Mouse (Mus musculus): ENCODE data around the gene Trim69. TPM values are rescaled to one million over a fixed set of nuclear protein-coding genes. Genes with fewer than 3 reads are reported as not detected.

Gene Trim69
- polyA plus RNA-seq, 1 experiment from 2014 or later, result not detected

DNA sequence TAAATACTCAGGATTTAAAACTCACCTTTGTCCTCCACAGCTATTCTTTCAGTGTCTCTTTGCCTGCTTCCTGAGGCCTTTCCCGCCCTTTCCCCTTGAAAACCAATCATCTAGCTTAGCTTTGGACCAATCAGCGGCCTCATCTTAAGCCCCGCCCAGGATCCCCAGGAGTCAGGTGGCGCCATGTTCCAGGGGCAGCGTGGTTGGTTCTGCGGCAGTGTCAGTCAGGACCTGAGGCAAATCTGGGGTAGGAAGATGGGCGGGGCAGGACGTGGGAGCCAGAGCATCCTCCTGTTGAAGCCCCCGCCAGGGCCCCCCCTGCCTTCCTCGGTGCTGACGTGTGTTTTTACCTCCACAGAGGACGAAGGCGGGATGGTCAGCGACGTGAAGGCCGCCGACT, 25.6 kb downstream of the Trim69 start, which contains the start of the genes Patl2 and Terb2:
TSS of gene Patl2 (minus strand) at position 84 of the 400 bp plus-strand sequence.
TSS of gene Terb2 (plus strand) at position 167 of the 400 bp plus-strand sequence.
- 87% methylated on average over 17 of the region's 17 CpGs for WGBS

GRCm38 (mm10) chr2:122186751-122187150, 26.3 kb downstream of the Trim69 start:
- no peak overlapping the region for H3K27ac ChIP-seq
- no peaks in the 10 kb centered on the region for H3K9me3 ChIP-seq (replicated peaks; ENCODE audit: low read length)
- H3K36me3 ChIP-seq (ENCODE audit: insufficient read depth, low read length), result no peaks in the 10 kb centered on the region
- H3K27me3 ChIP-seq (ENCODE audit: insufficient read depth, low read length), result no peaks in the 10 kb centered on the region
- no peaks in the 10 kb centered on the region for H3K4me1 ChIP-seq (replicated peaks; ENCODE audit: insufficient read depth, low read length)
- TF ChIP-seq CTCF (IDR thresholded peaks at IDR 0.05; ENCODE audit: low read depth), result no peak
- H3K9ac ChIP-seq (ENCODE audit: low read depth, low read length), result no peak overlapping the region
- DNase-seq (ENCODE audit: low spot score) (no peak), ATAC-seq (replicated peaks; ENCODE audit: low FRiP score, low read depth) (no peak)
- no peak overlapping the region for H3K4me3 ChIP-seq (replicated peaks; ENCODE audit: low read depth, low read length)
- no peak overlapping the region for H3K4me2 ChIP-seq (ENCODE audit: low read length)
- 86% methylated on average over 3 of the region's 3 CpGs for WGBS

More for the DNA sequence above, 25.6 kb downstream of the Trim69 start, which contains the start of the genes Patl2 and Terb2:
- Histone ChIP-seq H3K9ac (ENCODE audit: low read depth, low read length) (no peak within 1 kb of the TSS), H3K4me1 (replicated peaks; ENCODE audit: insufficient read depth, low read length) (no peaks in the 10 kb centered on the region), H3K4me3 (replicated peaks; ENCODE audit: low read depth, low read length) (no peak within 1 kb of the TSS), H3K9me3 (replicated peaks; ENCODE audit: low read length) (no peaks in the 10 kb centered on the region), H3K36me3 (ENCODE audit: insufficient read depth, low read length) (no peaks in the 10 kb centered on the region), H3K27me3 (ENCODE audit: insufficient read depth, low read length) (no peaks in the 10 kb centered on the region), H3K27ac (no peak within 1 kb of the TSS), H3K4me2 (ENCODE audit: low read length) (no peak within 1 kb of the TSS)
- ATAC-seq (replicated peaks; ENCODE audit: low FRiP score, low read depth) (no peak), DNase-seq (ENCODE audit: low spot score) (no peak)
- TF ChIP-seq CTCF (IDR thresholded peaks at IDR 0.05; ENCODE audit: low read depth), result no peak

DNA sequence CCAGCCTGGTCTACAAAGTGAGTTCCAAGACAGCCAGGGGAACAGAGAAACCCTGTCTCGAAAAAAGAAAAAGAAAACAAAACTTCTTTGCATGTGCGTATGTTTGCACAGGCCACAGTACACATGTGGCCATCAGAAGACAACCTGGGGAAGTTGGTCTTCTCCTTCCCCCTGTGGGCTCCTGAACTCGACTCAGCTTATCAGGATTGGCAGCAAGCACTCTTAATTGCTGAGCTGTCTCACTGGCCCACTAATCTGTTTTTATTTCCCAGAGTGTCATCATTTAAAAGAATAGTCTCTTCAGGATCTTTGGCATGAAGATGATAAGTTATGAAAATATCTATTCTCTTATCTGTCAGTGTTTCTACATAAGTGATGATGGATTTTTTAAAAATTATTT, 31.3 kb downstream of the Trim69 start:
- Histone ChIP-seq H3K36me3 (ENCODE audit: insufficient read depth, low read length) (no peaks in the 10 kb centered on the region), H3K9me3 (replicated peaks; ENCODE audit: low read length) (no peaks in the 10 kb centered on the region), H3K9ac (ENCODE audit: low read depth, low read length) (no peak overlapping the region), H3K4me3 (replicated peaks; ENCODE audit: low read depth, low read length) (no peak overlapping the region), H3K4me1 (replicated peaks; ENCODE audit: insufficient read depth, low read length) (no peaks in the 10 kb centered on the region), H3K4me2 (ENCODE audit: low read length) (no peak overlapping the region), H3K27ac (no peak overlapping the region), H3K27me3 (ENCODE audit: insufficient read depth, low read length) (no peaks in the 10 kb centered on the region)
- no peak for TF ChIP-seq CTCF (IDR thresholded peaks at IDR 0.05; ENCODE audit: low read depth)
- no peak for ATAC-seq (replicated peaks; ENCODE audit: low FRiP score, low read depth)
- 72% methylated on average over 3 of the region's 3 CpGs for WGBS
- DNase-seq (ENCODE audit: low spot score), result no peak

GRCm38 (mm10) chr2:122194509-122194929, 34.0 kb downstream of the Trim69 start:
- H3K27me3 ChIP-seq (ENCODE audit: insufficient read depth, low read length), result no peaks in the 10 kb centered on the region
- H3K9me3 ChIP-seq (replicated peaks; ENCODE audit: low read length), result no peaks in the 10 kb centered on the region
- H3K4me2 ChIP-seq (ENCODE audit: low read length), result no peak overlapping the region
- DNase-seq (ENCODE audit: low spot score), result peak; percentile 87
- H3K27ac ChIP-seq, result no peak overlapping the region
- no peak for ATAC-seq (replicated peaks; ENCODE audit: low FRiP score, low read depth)
- peak; percentile 80 for TF ChIP-seq CTCF (IDR thresholded peaks at IDR 0.05; ENCODE audit: low read depth)
- 55% methylated on average over 1 of the region's 1 CpGs for WGBS
- H3K9ac ChIP-seq (ENCODE audit: low read depth, low read length), result no peak overlapping the region
- H3K4me1 ChIP-seq (replicated peaks; ENCODE audit: insufficient read depth, low read length), result no peaks in the 10 kb centered on the region
- no peak overlapping the region for H3K4me3 ChIP-seq (replicated peaks; ENCODE audit: low read depth, low read length)
- H3K36me3 ChIP-seq (ENCODE audit: insufficient read depth, low read length), result no peaks in the 10 kb centered on the region

- no peak for TF ChIP-seq CTCF (IDR thresholded peaks at IDR 0.05; ENCODE audit: low read depth)
These were observed 41.0 kb downstream of the Trim69 start for GRCm38 (mm10) chr2:122201501-122201900.

GRCm38 (mm10) chr2:122206440-122207107, 46.1 kb downstream of the Trim69 start:
- H3K27ac ChIP-seq, result no peak overlapping the region
- H3K36me3 ChIP-seq (ENCODE audit: insufficient read depth, low read length), result no peaks in the 10 kb centered on the region
- DNase-seq (ENCODE audit: low spot score) (no peak), ATAC-seq (replicated peaks; ENCODE audit: low FRiP score, low read depth) (no peak)
- H3K9ac ChIP-seq (ENCODE audit: low read depth, low read length), result no peak overlapping the region
- H3K27me3 ChIP-seq (ENCODE audit: insufficient read depth, low read length), result no peaks in the 10 kb centered on the region
- TF ChIP-seq CTCF (IDR thresholded peaks at IDR 0.05; ENCODE audit: low read depth), result no peak
- H3K4me2 ChIP-seq (ENCODE audit: low read length), result no peak overlapping the region
- WGBS, result 41% methylated on average over 2 of the region's 2 CpGs
- no peak overlapping the region for H3K4me3 ChIP-seq (replicated peaks; ENCODE audit: low read depth, low read length)
- H3K4me1 ChIP-seq (replicated peaks; ENCODE audit: insufficient read depth, low read length), result no peaks in the 10 kb centered on the region
- H3K9me3 ChIP-seq (replicated peaks; ENCODE audit: low read length), result no peaks in the 10 kb centered on the region

More at GRCm38 (mm10) chr2:122201501-122201900, 41.0 kb downstream of the Trim69 start:
- Histone ChIP-seq H3K9ac (ENCODE audit: low read depth, low read length) (no peak overlapping the region), H3K36me3 (ENCODE audit: insufficient read depth, low read length) (no peaks in the 10 kb centered on the region), H3K4me2 (ENCODE audit: low read length) (no peak overlapping the region), H3K4me1 (replicated peaks; ENCODE audit: insufficient read depth, low read length) (no peaks in the 10 kb centered on the region), H3K4me3 (replicated peaks; ENCODE audit: low read depth, low read length) (no peak overlapping the region), H3K27me3 (ENCODE audit: insufficient read depth, low read length) (no peaks in the 10 kb centered on the region), H3K27ac (no peak overlapping the region), H3K9me3 (replicated peaks; ENCODE audit: low read length) (no peaks in the 10 kb centered on the region)
- ATAC-seq (replicated peaks; ENCODE audit: low FRiP score, low read depth), result no peak
- DNase-seq (ENCODE audit: low spot score), result no peak
- WGBS, result 100% methylated on average over 1 of the region's 1 CpGs

Measured in kidney, postnatal 0 days (tissue).